In the genomic region with DNA sequence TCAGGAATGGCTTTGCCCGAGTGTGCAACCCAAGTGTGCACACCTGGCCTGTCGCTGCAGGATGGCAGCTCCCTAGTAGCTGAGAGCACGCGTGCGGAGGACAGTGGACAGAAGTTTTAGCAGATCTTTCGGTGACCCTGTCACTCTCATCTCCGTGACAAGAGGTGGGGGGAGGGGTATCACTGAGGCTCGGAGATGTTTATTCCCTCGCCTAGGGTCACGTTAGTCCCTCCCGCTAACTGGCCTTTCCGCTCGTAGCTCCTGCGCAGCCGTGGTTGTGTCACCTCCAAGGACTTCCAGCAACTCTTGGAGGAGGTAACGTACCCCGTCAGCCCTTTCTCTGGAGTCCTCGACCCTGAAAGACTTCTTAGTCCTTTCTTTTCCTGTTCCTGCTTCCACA, we compare ENCODE assay signal across 8 mouse cellular contexts. TPM values are rescaled to one million over a fixed set of nuclear protein-coding genes. Genes with fewer than 3 reads are reported as not detected.
DNase-seq lines count a peak whose midpoint lies in the region; ATAC-seq and TF ChIP-seq lines count a peak whose summit lies in the region.

No protein-coding gene starts in this region.

- no peaks in the 10 kb centered on the region for H3K9me3 ChIP-seq in hindbrain, embryonic 10.5 days
- no peaks in the 10 kb centered on the region for H3K9me3 ChIP-seq in liver, embryonic 12.5 days (replicated peaks)
- H3K9me3 ChIP-seq in neural tube, embryonic 14.5 days (ENCODE audit: control insufficient read depth, low read length), result no peaks in the 10 kb centered on the region

- under 1% methylated on average over 18 of the region's 18 CpGs for WGBS in bone marrow, adult 2 months
- WGBS in hindbrain, embryonic 10.5 days, result under 1% methylated on average over 18 of the region's 18 CpGs
- WGBS in liver, embryonic 12.5 days (ENCODE audit: insufficient replicate concordance), result 1% methylated on average over 18 of the region's 18 CpGs
- 1% methylated on average over 18 of the region's 18 CpGs for WGBS in neural tube, embryonic 14.5 days

- no peak for TF ChIP-seq POLR2A in bone marrow, adult 2 months (IDR thresholded peaks at IDR 0.05; ENCODE audit: borderline replicate concordance, control insufficient read depth, low read depth, low read length)

- TF ChIP-seq CTCF in bone marrow, adult 2 months (IDR thresholded peaks at IDR 0.05; ENCODE audit: control insufficient read depth, insufficient read depth, low read length), result no peak

- no peaks in the 10 kb centered on the region for H3K27me3 ChIP-seq in hindbrain, embryonic 10.5 days (ENCODE audit: insufficient read depth, poor library complexity, severe bottlenecking)
- no peaks in the 10 kb centered on the region for H3K27me3 ChIP-seq in liver, embryonic 12.5 days (replicated peaks)
- no peaks in the 10 kb centered on the region for H3K27me3 ChIP-seq in neural tube, embryonic 14.5 days (ENCODE audit: control insufficient read depth, insufficient read depth, low read length)

- peak; percentile 0; the same call in 1 of the 2 replicates for ATAC-seq in liver, embryonic 12.5 days
- ATAC-seq in neural tube, embryonic 14.5 days (ENCODE audit: low read depth), result no peak

- peaks cover 2% of the 10 kb centered on the region; the same call in 1 of the 2 replicates for H3K4me1 ChIP-seq in bone marrow, adult 2 months (ENCODE audit: control insufficient read depth, insufficient read depth, low read length)
- H3K4me1 ChIP-seq in hindbrain, embryonic 10.5 days (replicated peaks), result peaks cover 47% of the 10 kb centered on the region
- H3K4me1 ChIP-seq in liver, embryonic 12.5 days, result peaks cover 54% of the 10 kb centered on the region
- peaks cover 29% of the 10 kb centered on the region for H3K4me1 ChIP-seq in neural tube, embryonic 14.5 days (ENCODE audit: control insufficient read depth, insufficient read depth, low read length)

- H3K4me2 ChIP-seq in liver, embryonic 12.5 days, result peak overlapping the region; percentile 96
- H3K4me2 ChIP-seq in neural tube, embryonic 14.5 days (ENCODE audit: low read depth, low read length), result peak overlapping the region; percentile 92

- peak overlapping the region; percentile 85 for H3K9ac ChIP-seq in liver, embryonic 12.5 days
- H3K9ac ChIP-seq in neural tube, embryonic 14.5 days (replicated peaks; ENCODE audit: low read depth, low read length), result peak overlapping the region; percentile 74

- DNase-seq in kidney, adult 9 months, result peak; percentile 62
- no peak for DNase-seq in kidney, adult 11 months
- DNase-seq in hindbrain, embryonic 10.5 days (ENCODE audit: low spot score), result no peak
- no peak for DNase-seq in right cerebral cortex, postnatal 36 days (ENCODE audit: low spot score in 2 of 2)
- no peak for DNase-seq in thymus, postnatal 25 days

- H3K4me3 ChIP-seq in bone marrow, adult 2 months (replicated peaks; ENCODE audit: control insufficient read depth, low read depth, low read length), result peak overlapping the region; percentile 95
- peak overlapping the region; percentile 95 for H3K4me3 ChIP-seq in hindbrain, embryonic 10.5 days
- peak overlapping the region; percentile 96 for H3K4me3 ChIP-seq in liver, embryonic 12.5 days
- peak overlapping the region; percentile 86 for H3K4me3 ChIP-seq in neural tube, embryonic 14.5 days (ENCODE audit: low read depth, low read length)

- peak overlapping the region; percentile 96 for H3K27ac ChIP-seq in bone marrow, adult 2 months (ENCODE audit: control insufficient read depth, insufficient read depth, low read depth, low read length, poor library complexity)
- peak overlapping the region; percentile 95 for H3K27ac ChIP-seq in hindbrain, embryonic 10.5 days
- H3K27ac ChIP-seq in liver, embryonic 12.5 days, result peak overlapping the region; percentile 90
- peak overlapping the region; percentile 94 for H3K27ac ChIP-seq in neural tube, embryonic 14.5 days (ENCODE audit: low read depth, low read length)

- peaks cover 18% of the 10 kb centered on the region for H3K36me3 ChIP-seq in hindbrain, embryonic 10.5 days
- peaks cover 18% of the 10 kb centered on the region for H3K36me3 ChIP-seq in liver, embryonic 12.5 days
- 0 out of 2 replicates have a peak, but pooled peaks cover under 1% of the 10 kb centered on the region for H3K36me3 ChIP-seq in neural tube, embryonic 14.5 days (ENCODE audit: control insufficient read depth, insufficient read depth, low read length)

RNA-seq across cellular contexts. Expression of gene Ogfod2, which starts 0.4 kb away (rescaled TPM):
- polyA plus RNA-seq in bone marrow, adult 2 months (2011; ENCODE audit: insufficient read depth, insufficient read length, low replicate concordance, missing spikeins), result 14.8 and 35.5 TPM in 2 replicates
- polyA plus RNA-seq in hindbrain, embryonic 10.5 days (2016; fragmentation: Nextera tagmentation; extraction: Ambion mirVana), result 20.9 and 23.9 TPM in 2 replicates
- 19.1 and 20.2 TPM in 2 replicates for polyA plus RNA-seq in liver, embryonic 12.5 days (2016; fragmentation: Nextera tagmentation; extraction: Ambion mirVana)
- 25.0 and 29.1 TPM in 2 replicates for polyA plus RNA-seq in neural tube, embryonic 14.5 days (2014; fragmentation: Nextera tagmentation; extraction: Ambion mirVana)

RNA-seq across cellular contexts. Expression of gene Arl6ip4, which starts 3.4 kb away (rescaled TPM):
- 72.3 and 112 TPM in 2 replicates for polyA plus RNA-seq in bone marrow, adult 2 months (2011; ENCODE audit: insufficient read depth, insufficient read length, low replicate concordance, missing spikeins)
- 117 and 126 TPM in 2 replicates for polyA plus RNA-seq in hindbrain, embryonic 10.5 days (2016; fragmentation: Nextera tagmentation; extraction: Ambion mirVana)
- polyA plus RNA-seq in liver, embryonic 12.5 days (2016; fragmentation: Nextera tagmentation; extraction: Ambion mirVana), result 94.1 and 100 TPM in 2 replicates
- polyA plus RNA-seq in neural tube, embryonic 14.5 days (2014; fragmentation: Nextera tagmentation; extraction: Ambion mirVana), result 72.5 and 76.2 TPM in 2 replicates

RNA-seq across cellular contexts. Expression of gene Abcb9, which starts 16.9 kb away (rescaled TPM):
- polyA plus RNA-seq in bone marrow, adult 2 months (2011; ENCODE audit: insufficient read depth, insufficient read length, low replicate concordance, missing spikeins), result 5.9 and 7.4 TPM in 2 replicates
- 1.3 and 1.9 TPM in 2 replicates for polyA plus RNA-seq in hindbrain, embryonic 10.5 days (2016; fragmentation: Nextera tagmentation; extraction: Ambion mirVana)
- 5.0 and 5.6 TPM in 2 replicates for polyA plus RNA-seq in liver, embryonic 12.5 days (2016; fragmentation: Nextera tagmentation; extraction: Ambion mirVana)
- 9.8 and 12.8 TPM in 2 replicates for polyA plus RNA-seq in neural tube, embryonic 14.5 days (2014; fragmentation: Nextera tagmentation; extraction: Ambion mirVana)
